In the genomic region with DNA sequence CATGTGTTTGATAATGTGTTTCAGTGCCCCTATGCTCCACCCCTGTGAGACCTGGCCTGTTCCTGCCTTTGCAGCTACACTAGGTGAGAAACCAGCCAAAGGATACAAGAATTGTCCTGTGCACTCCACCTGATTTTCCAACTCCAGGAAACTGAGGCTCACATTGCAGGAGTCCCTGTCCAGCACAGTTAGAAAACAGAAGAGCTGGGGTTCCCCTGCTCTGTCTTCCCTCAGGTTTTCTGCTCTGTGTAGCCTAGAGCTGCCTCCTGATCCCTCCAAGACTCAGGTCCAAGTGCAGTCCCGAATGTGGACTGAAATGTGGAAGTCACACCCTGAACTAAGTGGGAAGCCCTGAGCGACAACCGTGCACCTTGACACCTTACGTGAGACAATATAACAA, we compare ENCODE assay signal across 11 mouse cellular contexts. TPM values are rescaled to one million over a fixed set of nuclear protein-coding genes. Genes with fewer than 3 reads are reported as not detected.
DNase-seq lines count a peak whose midpoint lies in the region; ATAC-seq and TF ChIP-seq lines count a peak whose summit lies in the region.
"Had no signal": no experiment of that assay in that cellular context is flagged by ENCODE, and none has a peak within 500 bp of the region (broad histone marks: within the 10 kb centered on the region; RNA-seq: fewer than 3 reads in every experiment).

No protein-coding gene starts in this region.

- H3K4me3 ChIP-seq in forebrain, embryonic 12.5 days (replicated peaks) = no peak overlapping the region
- H3K4me3 ChIP-seq in forebrain, embryonic 15.5 days = no peak overlapping the region
- H3K4me3 ChIP-seq in kidney, postnatal 0 days (replicated peaks; ENCODE audit: low read depth, low read length) = no peak overlapping the region
- H3K4me3 ChIP-seq: erythroblast, embryonic 14.5 days had no signal

- TF ChIP-seq CTCF in kidney, postnatal 0 days (IDR thresholded peaks at IDR 0.05; ENCODE audit: low read depth) = no peak

- peaks cover 13% of the 10 kb centered on the region for H3K4me1 ChIP-seq in forebrain, embryonic 12.5 days
- peaks cover 7% of the 10 kb centered on the region; the same call in 1 of the 2 replicates for H3K4me1 ChIP-seq in forebrain, embryonic 15.5 days
- peaks cover 17% of the 10 kb centered on the region for H3K4me1 ChIP-seq in kidney, postnatal 0 days (replicated peaks; ENCODE audit: insufficient read depth, low read length)

- H3K9me3 ChIP-seq in forebrain, embryonic 12.5 days = no peaks in the 10 kb centered on the region
- no peaks in the 10 kb centered on the region for H3K9me3 ChIP-seq in forebrain, embryonic 15.5 days
- H3K9me3 ChIP-seq in kidney, postnatal 0 days (replicated peaks; ENCODE audit: low read length) = no peaks in the 10 kb centered on the region

- no peak for DNase-seq in kidney, postnatal 0 days (ENCODE audit: low spot score)
- no peak for DNase-seq in kidney, postnatal 14 days
- DNase-seq in urinary bladder, postnatal 14 days (ENCODE audit: low spot score) = peak; percentile 1
- DNase-seq in urinary bladder, adult 18-20 months (ENCODE audit: low spot score in 2 of 2) = no peak
- DNase-seq in natural killer cell, adult 2 months (ENCODE audit: low spot score in 2 of 2) = no peak
- DNase-seq: gastrocnemius, postnatal 25 days had no signal

- H3K36me3 ChIP-seq in forebrain, embryonic 12.5 days (replicated peaks) = no peaks in the 10 kb centered on the region
- no peaks in the 10 kb centered on the region for H3K36me3 ChIP-seq in forebrain, embryonic 15.5 days
- no peaks in the 10 kb centered on the region for H3K36me3 ChIP-seq in kidney, postnatal 0 days (ENCODE audit: insufficient read depth, low read length)

- peaks cover 51% of the 10 kb centered on the region for H3K27me3 ChIP-seq in forebrain, embryonic 12.5 days
- H3K27me3 ChIP-seq in forebrain, embryonic 15.5 days = peaks cover 18% of the 10 kb centered on the region
- no peaks in the 10 kb centered on the region; the same call in 1 of the 2 replicates for H3K27me3 ChIP-seq in kidney, postnatal 0 days (ENCODE audit: insufficient read depth, low read length)

- H3K4me2 ChIP-seq in forebrain, embryonic 12.5 days = peak overlapping the region; percentile 8; the same call in 1 of the 2 replicates
- no peak overlapping the region; the same call in 1 of the 2 replicates for H3K4me2 ChIP-seq in forebrain, embryonic 15.5 days (replicated peaks)
- H3K4me2 ChIP-seq in kidney, postnatal 0 days (ENCODE audit: low read length) = peak overlapping the region; percentile 53

- no peak for ATAC-seq in forebrain, embryonic 12.5 days (ENCODE audit: low FRiP score)
- no peak for ATAC-seq in forebrain, embryonic 15.5 days (replicated peaks)
- ATAC-seq in kidney, postnatal 0 days (replicated peaks; ENCODE audit: low FRiP score, low read depth) = no peak
- no peak for ATAC-seq in frontal cortex, adult (ENCODE audit: low TSS enrichment)

- H3K27ac ChIP-seq in forebrain, embryonic 12.5 days = no peak overlapping the region
- no peak overlapping the region for H3K27ac ChIP-seq in forebrain, embryonic 15.5 days (replicated peaks)
- H3K27ac ChIP-seq in kidney, postnatal 0 days = no peak overlapping the region
- H3K27ac ChIP-seq: macrophage had no signal

- 93% methylated on average over 4 of the region's 4 CpGs for WGBS in forebrain, embryonic 12.5 days
- 91% methylated on average over 4 of the region's 4 CpGs for WGBS in forebrain, embryonic 15.5 days
- WGBS in kidney, postnatal 0 days = 86% methylated on average over 4 of the region's 4 CpGs

- no peak overlapping the region for H3K9ac ChIP-seq in forebrain, embryonic 12.5 days
- H3K9ac ChIP-seq in forebrain, embryonic 15.5 days (replicated peaks) = no peak overlapping the region
- no peak overlapping the region for H3K9ac ChIP-seq in kidney, postnatal 0 days (ENCODE audit: low read depth, low read length)

RNA-seq across cellular contexts. Expression of a gene that starts 3.0 kb away (rescaled TPM):
- polyA plus RNA-seq in forebrain, embryonic 12.5 days (2016; fragmentation: Nextera tagmentation; extraction: Ambion mirVana) = 7.0 and 7.3 TPM in 2 replicates
- 10.0 and 12.4 TPM in 2 replicates for polyA plus RNA-seq in forebrain, embryonic 15.5 days (2015; fragmentation: Nextera tagmentation; extraction: Ambion mirVana)
- polyA plus RNA-seq in kidney, postnatal 0 days (2015; fragmentation: Nextera tagmentation; extraction: Ambion mirVana) = 14.1 and 17.0 TPM in 2 replicates
- polyA plus RNA-seq: erythroblast, embryonic 14.5 days; macrophage had no signal

RNA-seq across cellular contexts. Expression of a gene that starts 44.0 kb away (rescaled TPM):
- not detected in 2 replicates for polyA plus RNA-seq in forebrain, embryonic 12.5 days (2016; fragmentation: Nextera tagmentation; extraction: Ambion mirVana)
- 0.22 TPM in 1 of 2 replicates, not detected in the other for polyA plus RNA-seq in forebrain, embryonic 15.5 days (2015; fragmentation: Nextera tagmentation; extraction: Ambion mirVana)
- polyA plus RNA-seq in kidney, postnatal 0 days (2015; fragmentation: Nextera tagmentation; extraction: Ambion mirVana) = 0.20 TPM in 1 of 2 replicates, not detected in the other
- polyA plus RNA-seq: erythroblast, embryonic 14.5 days; macrophage had no signal

RNA-seq across cellular contexts. Expression of a gene that starts 44.0 kb away (rescaled TPM):
- polyA plus RNA-seq in forebrain, embryonic 12.5 days (2016; fragmentation: Nextera tagmentation; extraction: Ambion mirVana) = 66.4 and 67.7 TPM in 2 replicates
- 168 and 184 TPM in 2 replicates for polyA plus RNA-seq in forebrain, embryonic 15.5 days (2015; fragmentation: Nextera tagmentation; extraction: Ambion mirVana)
- polyA plus RNA-seq in kidney, postnatal 0 days (2015; fragmentation: Nextera tagmentation; extraction: Ambion mirVana) = 63.8 and 69.9 TPM in 2 replicates
